Mouse (Mus musculus): ENCODE data around the gene Epha2.

- TF ChIP-seq CTCF (IDR thresholded peaks at IDR 0.05; ENCODE audit: low read depth, low read length) (no peak), POLR2A (IDR thresholded peaks at IDR 0.05; ENCODE audit: borderline replicate concordance, low read depth, low read length) (no peak)
Observed at GRCm38 (mm10) chr4:141282087-141282486, 19.0 kb upstream of the Epha2 start.
